Mouse (Mus musculus) liver, embryonic 11.5 days (tissue): ENCODE measurements around the gene Tkt. TPM values are rescaled to one million over a fixed set of nuclear protein-coding genes. Genes with fewer than 3 reads are reported as not detected.

Experiments used
- ATAC-seq: fragments of 200-750 bp; cut with Nextera tagmentation; replicated peaks from 2 replicates; pipeline ENCODE4 v1.8.0; 2017; ENCODE audit warnings: moderate number of reproducible peaks, mild to moderate bottlenecking, moderate TSS enrichment, moderate library complexity; ENCODE audit not compliant: low FRiP score
- DNase-seq: peaks from one replicate; pipeline ENCODE4 v3.0.0-alpha.2; 2017; ENCODE audit warnings: low spot score
- H3K27ac ChIP-seq: fragments of 300-500 bp; sonication (generic); 2 replicates; pipeline ENCODE4 v1.5.1; 2014; ENCODE audit warnings: mild to moderate bottlenecking, low read depth, low read length, control low read depth
- H3K27me3 ChIP-seq: fragments of 300-500 bp; sonication (generic); replicated peaks from 2 replicates; pipeline ENCODE4 v1.6.1; 2014; ENCODE audit warnings: low read length, mixed read lengths; ENCODE audit not compliant: control insufficient read depth, insufficient read depth
- H3K36me3 ChIP-seq: fragments of 300-500 bp; sonication (generic); 2 replicates; pipeline ENCODE4 v1.6.1; 2014; ENCODE audit warnings: mild to moderate bottlenecking, low read length, moderate library complexity, mixed read lengths; ENCODE audit not compliant: control insufficient read depth, insufficient read depth
- H3K4me1 ChIP-seq: fragments of 300-500 bp; sonication (generic); replicated peaks from 2 replicates; pipeline ENCODE4 v1.6.1; 2014; ENCODE audit warnings: low read length, mixed read lengths; ENCODE audit not compliant: control insufficient read depth, insufficient read depth
- H3K4me2 ChIP-seq: fragments of 300-500 bp; sonication (generic); 2 replicates; pipeline ENCODE4 v1.6.1; 2014; ENCODE audit warnings: mild to moderate bottlenecking, control low read depth, moderate library complexity
- H3K4me3 ChIP-seq: fragments of 300-500 bp; sonication (generic); 2 replicates; pipeline ENCODE4 v1.5.1; 2014; ENCODE audit warnings: low read depth, low read length, control low read depth
- H3K9ac ChIP-seq: fragments of 300-500 bp; sonication (generic); 2 replicates; pipeline ENCODE4 v1.6.1; 2014; ENCODE audit warnings: low read depth, low read length, control low read depth
- H3K9me3 ChIP-seq: fragments of 300-500 bp; sonication (generic); 2 replicates; pipeline ENCODE4 v1.6.1; 2016; ENCODE audit warnings: low read length, inconsistent platforms, mixed read lengths; ENCODE audit not compliant: control insufficient read depth
- WGBS: fragments of 180-500 bp; shearing (Covaris S2); extraction: QIAGEN DNeasy Blood & Tissue Kit; methylation state at CpG from one replicate; pipeline ENCODE4 v1.1.7; 2014; 5-methylcytosine and 5-hydroxymethylcytosine counted together
- polyA plus RNA-seq: library from polyadenylated mRNA; unstranded; fragments of >200 nt; fragmentation: Nextera tagmentation; extraction: Ambion mirVana; gene quantifications from 2 replicates; pipeline ENCODE4 v1.2.1, GENCODE M21; 2014

The Tkt gene
- polyA plus RNA-seq, 1 experiment from 2014 or later, result 184 TPM

GRCm38 (mm10) chr14:30548965-30549776 is 1.0 kb downstream of the Tkt start:
- H3K27ac ChIP-seq, result peak overlapping the region; percentile 94
- peak overlapping the region; percentile 96 for H3K4me2 ChIP-seq
- peak overlapping the region; percentile 81 for H3K4me3 ChIP-seq
- WGBS, result under 1% methylated on average over 68 of the region's 69 CpGs
- no peaks in the 10 kb centered on the region for H3K27me3 ChIP-seq
- ATAC-seq (peak; percentile 90), DNase-seq (peak; percentile 97)
- peaks cover 5% of the 10 kb centered on the region for H3K36me3 ChIP-seq
- no peaks in the 10 kb centered on the region for H3K9me3 ChIP-seq
- H3K4me1 ChIP-seq, result peaks cover 26% of the 10 kb centered on the region
- peak overlapping the region; percentile 94 for H3K9ac ChIP-seq

- Histone ChIP-seq H3K4me2 (peak overlapping the region; percentile 96), H3K9ac (peak overlapping the region; percentile 94), H3K4me3 (peak overlapping the region; percentile 81), H3K9me3 (no peaks in the 10 kb centered on the region), H3K36me3 (peaks cover 5% of the 10 kb centered on the region), H3K4me1 (peaks cover 28% of the 10 kb centered on the region), H3K27ac (peak overlapping the region; percentile 94), H3K27me3 (no peaks in the 10 kb centered on the region)
- 0% methylated on average over 10 of the region's 10 CpGs for WGBS
- 0 out of 2 replicates have a peak, but pooled peaks have one; percentile 8 for ATAC-seq
- peak; percentile 57 for DNase-seq
Observed at GRCm38 (mm10) chr14:30549777-30550149, 1.6 kb downstream of the Tkt start.

DNA sequence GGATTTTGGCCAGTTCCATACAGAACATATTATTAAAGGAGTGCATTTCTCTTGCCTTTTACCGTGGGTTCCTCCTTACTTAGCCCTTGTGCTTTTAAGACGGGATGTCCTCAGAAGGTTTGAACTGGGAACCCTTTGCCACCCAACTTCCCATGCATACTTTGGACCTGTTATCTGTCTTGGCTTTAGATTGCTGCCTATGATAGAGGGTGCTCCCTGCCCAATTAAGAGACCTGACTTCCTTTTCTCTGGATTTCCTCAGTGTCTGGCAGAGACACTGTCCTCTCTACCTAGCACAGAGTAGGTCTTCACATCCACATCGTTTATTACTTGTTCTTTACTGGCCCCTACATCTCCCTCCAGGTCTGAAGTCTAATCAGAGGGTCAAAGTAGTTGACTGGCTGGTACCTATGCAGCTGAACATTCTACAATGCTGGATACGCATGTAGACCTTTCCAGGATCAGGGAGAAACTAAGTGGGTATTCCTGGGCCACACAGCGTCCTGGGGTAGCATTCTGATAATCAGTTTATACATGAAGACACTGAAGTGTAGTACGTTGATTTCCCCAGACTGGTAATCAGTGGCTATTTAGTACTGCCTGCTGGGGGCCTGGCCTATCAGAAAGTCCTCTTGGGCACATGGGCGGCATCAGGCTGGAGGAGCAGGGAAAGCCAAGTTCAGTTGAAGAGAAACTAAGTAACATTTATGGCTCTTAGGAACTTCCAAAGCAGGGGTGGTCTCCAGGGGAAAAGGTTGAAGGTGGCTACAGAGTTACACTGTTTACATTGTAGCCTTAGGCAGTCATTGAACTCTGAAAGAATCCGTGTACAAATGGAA is 2.3 kb downstream of the Tkt start:
- DNase-seq, result no peak
- ATAC-seq, result no peak
- H3K27ac ChIP-seq, result peak overlapping the region; percentile 28; the same call in 1 of the 2 replicates
- 28% methylated on average over 8 of the region's 8 CpGs for WGBS
- H3K27me3 ChIP-seq, result no peaks in the 10 kb centered on the region
- H3K9me3 ChIP-seq, result no peaks in the 10 kb centered on the region
- H3K4me3 ChIP-seq, result peak overlapping the region; percentile 81
- peak overlapping the region; percentile 96 for H3K4me2 ChIP-seq
- peak overlapping the region; percentile 94 for H3K9ac ChIP-seq
- peaks cover 28% of the 10 kb centered on the region for H3K4me1 ChIP-seq
- H3K36me3 ChIP-seq, result peaks cover 5% of the 10 kb centered on the region

GRCm38 (mm10) chr14:30551509-30551908 is 3.4 kb downstream of the Tkt start:
- Histone ChIP-seq H3K9ac (peak overlapping the region; percentile 94; the same call in 1 of the 2 replicates), H3K27ac (no peak overlapping the region), H3K4me2 (peak overlapping the region; percentile 96), H3K9me3 (no peaks in the 10 kb centered on the region), H3K36me3 (peaks cover 14% of the 10 kb centered on the region), H3K4me1 (peaks cover 28% of the 10 kb centered on the region), H3K4me3 (peak overlapping the region; percentile 81), H3K27me3 (no peaks in the 10 kb centered on the region)
- DNase-seq (no peak), ATAC-seq (no peak)
- 72% methylated on average over 5 of the region's 5 CpGs for WGBS

GRCm38 (mm10) chr14:30551981-30552380 is 3.8 kb downstream of the Tkt start:
- peak overlapping the region; percentile 96 for H3K4me2 ChIP-seq
- DNase-seq (no peak), ATAC-seq (no peak)
- H3K9me3 ChIP-seq, result no peaks in the 10 kb centered on the region
- H3K4me3 ChIP-seq, result no peak overlapping the region
- H3K4me1 ChIP-seq, result peaks cover 28% of the 10 kb centered on the region
- H3K27ac ChIP-seq, result no peak overlapping the region
- no peak overlapping the region for H3K9ac ChIP-seq
- 92% methylated on average over 2 of the region's 2 CpGs for WGBS
- peaks cover 15% of the 10 kb centered on the region for H3K36me3 ChIP-seq
- no peaks in the 10 kb centered on the region for H3K27me3 ChIP-seq

DNA sequence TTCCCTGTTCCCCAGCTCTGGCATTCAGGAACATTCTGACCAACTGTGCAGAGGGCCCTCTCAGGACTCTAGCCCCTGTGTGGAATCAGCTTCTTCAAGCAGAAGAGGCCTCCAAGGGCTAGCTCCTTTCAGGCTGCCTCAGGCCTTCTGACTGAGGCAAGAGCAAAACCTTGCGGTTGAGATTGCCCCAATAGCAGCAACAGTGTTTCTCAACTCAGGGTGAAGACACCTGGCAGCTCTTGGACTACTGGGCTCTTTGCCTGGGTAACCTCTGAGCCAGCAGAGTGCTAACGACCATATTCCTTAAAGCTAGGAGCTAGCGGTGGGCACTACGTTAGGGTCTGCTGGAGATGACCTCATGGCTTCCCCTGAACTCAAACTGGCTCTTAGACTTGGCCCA is 5.0 kb downstream of the Tkt start:
- H3K9me3 ChIP-seq, result no peaks in the 10 kb centered on the region
- peaks cover 24% of the 10 kb centered on the region for H3K4me1 ChIP-seq
- no peak for ATAC-seq
- H3K9ac ChIP-seq, result no peak overlapping the region
- H3K36me3 ChIP-seq, result peaks cover 24% of the 10 kb centered on the region
- 90% methylated on average over 4 of the region's 4 CpGs for WGBS
- H3K4me3 ChIP-seq, result no peak overlapping the region
- H3K27ac ChIP-seq, result no peak overlapping the region
- DNase-seq, result no peak
- H3K27me3 ChIP-seq, result no peaks in the 10 kb centered on the region
- no peak overlapping the region for H3K4me2 ChIP-seq

DNA sequence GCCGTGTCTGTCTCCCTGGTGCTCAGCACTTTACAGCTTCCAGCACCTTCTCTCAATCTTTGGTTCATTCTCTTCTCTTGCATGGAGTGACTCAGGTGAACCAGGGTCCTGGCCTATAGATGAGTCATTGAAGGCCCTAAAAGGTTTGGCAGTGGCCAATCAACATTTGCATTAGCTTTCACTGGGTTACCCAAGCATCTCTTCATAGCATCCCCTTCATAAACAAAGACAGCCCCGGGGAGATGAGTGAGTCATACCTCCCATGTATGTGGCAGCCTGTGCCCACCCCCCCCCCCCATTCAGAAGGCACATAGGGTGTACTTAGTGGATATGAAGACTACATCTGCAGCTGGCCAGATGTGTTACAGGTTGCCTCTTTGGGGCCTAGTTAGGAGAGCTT is 8.5 kb downstream of the Tkt start:
- Histone ChIP-seq H3K4me2 (no peak overlapping the region), H3K36me3 (peaks cover 53% of the 10 kb centered on the region)
- WGBS, result 84% methylated on average over 2 of the region's 2 CpGs

DNA sequence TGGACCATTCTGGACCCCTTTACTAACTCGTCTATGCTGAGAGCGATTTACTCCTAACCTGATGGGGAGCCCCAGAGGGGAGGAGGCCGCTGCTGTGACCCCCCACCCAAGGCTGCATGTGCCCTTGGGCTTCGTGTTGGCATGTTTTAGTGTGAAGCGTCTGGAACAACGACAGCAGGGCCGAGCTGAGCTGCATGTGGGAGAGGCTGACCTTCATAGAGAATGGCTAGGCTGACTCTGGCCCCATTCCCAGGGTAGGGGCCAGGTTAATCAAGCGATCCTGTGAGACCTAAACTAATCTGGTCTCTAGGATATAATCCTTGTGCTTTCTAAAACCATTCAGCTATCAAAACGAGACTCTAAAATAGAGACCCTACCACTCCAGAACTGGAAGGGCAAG is 9.6 kb downstream of the Tkt start:
- Histone ChIP-seq H3K9me3 (no peaks in the 10 kb centered on the region), H3K4me2 (no peak overlapping the region), H3K4me1 (peaks cover 9% of the 10 kb centered on the region), H3K36me3 (peaks cover 51% of the 10 kb centered on the region), H3K27ac (peak overlapping the region; percentile 38; the same call in 1 of the 2 replicates), H3K9ac (no peak overlapping the region), H3K4me3 (no peak overlapping the region), H3K27me3 (no peaks in the 10 kb centered on the region)
- DNase-seq (no peak), ATAC-seq (no peak)
- 85% methylated on average over 9 of the region's 9 CpGs for WGBS

More for the DNA sequence above, 8.5 kb downstream of the Tkt start:
- H3K4me1 ChIP-seq, result peaks cover 10% of the 10 kb centered on the region
- H3K9ac ChIP-seq, result no peak overlapping the region
- H3K4me3 ChIP-seq, result no peak overlapping the region
- H3K27me3 ChIP-seq, result no peaks in the 10 kb centered on the region
- ATAC-seq (no peak), DNase-seq (no peak)
- no peaks in the 10 kb centered on the region for H3K9me3 ChIP-seq
- H3K27ac ChIP-seq, result no peak overlapping the region
